Comparison of ENCODE assay signal across 8 mouse cellular contexts in genomic region chr15:90841471-90841870, GRCm38 (mm10).
DNase-seq lines count a peak whose midpoint lies in the region; ATAC-seq and TF ChIP-seq lines count a peak whose summit lies in the region.

No protein-coding gene starts in this region.

- H3K4me2 ChIP-seq in midbrain, embryonic 13.5 days (replicated peaks), result no peak overlapping the region

- no peaks in the 10 kb centered on the region for H3K4me1 ChIP-seq in midbrain, embryonic 13.5 days (replicated peaks)

- H3K4me3 ChIP-seq in gastrocnemius, adult 2 months, result no peak overlapping the region
- no peak overlapping the region for H3K4me3 ChIP-seq in midbrain, embryonic 13.5 days (replicated peaks)

- intact Hi-C loops in gastrocnemius, adult 2 months (cut with DNase I), result no loop called here

- H3K36me3 ChIP-seq in midbrain, embryonic 13.5 days, result no peaks in the 10 kb centered on the region

- H3K27me3 ChIP-seq in midbrain, embryonic 13.5 days, result no peaks in the 10 kb centered on the region

- no peaks in the 10 kb centered on the region for H3K9me3 ChIP-seq in midbrain, embryonic 13.5 days

- H3K9ac ChIP-seq in midbrain, embryonic 13.5 days (replicated peaks), result no peak overlapping the region

- DNase-seq in gastrocnemius, adult 2 months, result no peak
- DNase-seq in gastrocnemius, postnatal 4 days (ENCODE audit: low spot score in 2 of 2), result no peak
- DNase-seq in right cerebral cortex, adult 18-20 months, result peak; percentile 5
- DNase-seq in right cerebral cortex, postnatal 36 days (ENCODE audit: low spot score in 2 of 2), result no peak
- peak; percentile 48 for DNase-seq in forelimb bud, embryonic 11.5 days (ENCODE audit: low read depth, low spot score)
- no peak for DNase-seq in ovary, postnatal 36 days (ENCODE audit: low spot score)

- H3K27ac ChIP-seq in gastrocnemius, adult 2 months, result no peak overlapping the region
- no peak overlapping the region for H3K27ac ChIP-seq in midbrain, embryonic 13.5 days

- WGBS in midbrain, embryonic 13.5 days, result 26% methylated on average over 5 of the region's 5 CpGs

- peak; percentile 56 for TF ChIP-seq CTCF in gastrocnemius, adult 2 months (IDR thresholded peaks at IDR 0.05)

- peak; percentile 60; the same call in 1 of the 2 replicates for ATAC-seq in midbrain, embryonic 13.5 days
- ATAC-seq in erythroblast, adult 5-6 weeks (replicated peaks; ENCODE audit: low FRiP score, poor library complexity, severe bottlenecking), result no peak

Comparison
In these comparisons a context has a peak if more than half of its experiments do, and no peak if none do; other contexts are left out.
1. DNase-seq: peak in right cerebral cortex, adult 18-20 months (single experiment) and forelimb bud, embryonic 11.5 days (single experiment); none in gastrocnemius, adult 2 months (single experiment), gastrocnemius, postnatal 4 days (0 of 2), right cerebral cortex, postnatal 36 days (0 of 2) and ovary, postnatal 36 days (single experiment).